Mouse (Mus musculus) midbrain, embryonic 14.5 days (tissue): ENCODE measurements around the gene Tmem116. TPM values are rescaled to one million over a fixed set of nuclear protein-coding genes. Genes with fewer than 3 reads are reported as not detected.

Experiments used
- ATAC-seq: fragments of 200-750 bp; cut with Nextera tagmentation; 2 replicates; pipeline ENCODE4 v1.8.0; 2017; ENCODE audit warnings: moderate number of reproducible peaks, moderate library complexity; ENCODE audit not compliant: low FRiP score, low TSS enrichment
- DNase-seq: peaks from one replicate; pipeline ENCODE4 v3.0.0-alpha.2; 2015
- H3K27ac ChIP-seq: fragments of 300-500 bp; sonication (generic); replicated peaks from 2 replicates; pipeline ENCODE4 v1.5.1; 2014; ENCODE audit warnings: mild to moderate bottlenecking, low read depth, low read length, moderate library complexity
- H3K27me3 ChIP-seq: fragments of 300-500 bp; sonication (generic); 2 replicates; pipeline ENCODE4 v1.6.1; 2014; ENCODE audit warnings: low read length, control low read depth, mixed read lengths; ENCODE audit not compliant: control insufficient read depth, insufficient read depth
- H3K36me3 ChIP-seq: fragments of 300-500 bp; sonication (generic); 2 replicates; pipeline ENCODE4 v1.6.1; 2014; ENCODE audit warnings: low read length, control low read depth; ENCODE audit not compliant: control insufficient read depth, insufficient read depth
- H3K4me1 ChIP-seq: fragments of 300-500 bp; sonication (generic); 2 replicates; pipeline ENCODE4 v1.6.1; 2014; ENCODE audit warnings: mild to moderate bottlenecking, antibody characterized with exemption, low read length, control low read depth; ENCODE audit not compliant: control insufficient read depth, insufficient read depth
- H3K4me2 ChIP-seq: fragments of 300-500 bp; sonication (generic); 2 replicates; pipeline ENCODE4 v1.6.1; 2014; ENCODE audit warnings: mild to moderate bottlenecking, low read length, moderate library complexity
- H3K4me3 ChIP-seq: fragments of 300-500 bp; sonication (generic); replicated peaks from 2 replicates; pipeline ENCODE4 v1.5.1; 2014; ENCODE audit warnings: low read depth, low read length
- H3K9ac ChIP-seq: fragments of 300-500 bp; sonication (generic); replicated peaks from 2 replicates; pipeline ENCODE4 v1.6.1; 2014; ENCODE audit warnings: mild to moderate bottlenecking, low read length, moderate library complexity
- H3K9me3 ChIP-seq: fragments of 300-500 bp; sonication (generic); 2 replicates; pipeline ENCODE4 v1.6.1; 2016; ENCODE audit warnings: low read length, control low read depth, mixed read lengths; ENCODE audit not compliant: control insufficient read depth
- WGBS: fragments of 180-500 bp; shearing (Covaris S2); extraction: QIAGEN DNeasy Blood & Tissue Kit; methylation state at CpG from one replicate; pipeline ENCODE4 v1.1.7; 2014; 5-methylcytosine and 5-hydroxymethylcytosine counted together
- polyA plus RNA-seq: library from polyadenylated mRNA; unstranded; fragments of >200 nt; fragmentation: Nextera tagmentation; extraction: Ambion mirVana; gene quantifications from 2 replicates; pipeline ENCODE4 v1.2.1, GENCODE M21; 2014

The Tmem116 gene
- polyA plus RNA-seq, 1 experiment from 2014 or later: 1.7 TPM

DNA sequence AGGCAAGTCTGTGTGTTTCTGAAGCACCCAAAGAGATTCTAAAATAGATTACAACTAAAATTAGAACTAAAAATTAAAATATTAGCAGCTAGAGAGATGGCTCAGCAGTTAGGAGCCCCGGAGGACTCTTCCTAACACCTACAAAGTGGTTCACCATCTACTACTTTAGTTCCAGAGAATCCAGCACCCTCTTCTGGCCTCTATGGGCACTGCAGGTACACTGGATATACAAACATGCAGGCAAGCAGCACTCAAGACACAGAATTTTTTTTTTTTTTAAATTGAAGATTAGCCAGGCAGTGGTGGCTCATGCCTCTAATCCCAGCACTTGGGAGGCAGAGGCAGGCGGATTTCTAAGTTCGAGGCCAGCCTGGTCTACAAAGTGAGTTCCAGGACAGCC is 8.1 kb upstream of the Tmem116 start:
- Histone ChIP-seq H3K9me3 (no peaks in the 10 kb centered on the region), H3K27ac (no peak overlapping the region), H3K4me1 (no peaks in the 10 kb centered on the region), H3K27me3 (no peaks in the 10 kb centered on the region), H3K4me2 (no peak overlapping the region), H3K36me3 (peaks cover 92% of the 10 kb centered on the region), H3K9ac (no peak overlapping the region), H3K4me3 (no peak overlapping the region)
- ATAC-seq (no peak), DNase-seq (peak; percentile 61)
- 96% methylated on average over 3 of the region's 3 CpGs for WGBS

DNA sequence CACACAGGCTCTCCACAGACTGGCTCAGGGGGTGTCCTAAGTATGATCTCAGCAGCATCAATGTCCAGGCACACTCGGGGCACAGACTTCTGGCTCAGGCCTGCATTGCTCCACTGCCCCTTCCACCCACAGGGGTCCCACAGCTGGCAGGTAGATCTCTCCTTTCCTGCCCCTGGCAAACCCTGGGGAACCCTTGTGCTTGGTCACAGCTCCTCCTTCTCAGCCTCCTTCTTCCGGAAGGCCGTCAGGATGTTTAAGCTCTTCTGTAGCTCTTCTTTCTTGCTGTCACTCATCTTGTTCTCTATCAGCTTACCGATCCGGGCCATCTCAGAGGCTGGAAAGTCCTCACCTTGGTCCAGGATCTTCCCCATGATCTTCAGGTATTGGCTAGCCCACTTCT is 6.8 kb upstream of the Tmem116 start:
- H3K9me3 ChIP-seq: no peaks in the 10 kb centered on the region

DNA sequence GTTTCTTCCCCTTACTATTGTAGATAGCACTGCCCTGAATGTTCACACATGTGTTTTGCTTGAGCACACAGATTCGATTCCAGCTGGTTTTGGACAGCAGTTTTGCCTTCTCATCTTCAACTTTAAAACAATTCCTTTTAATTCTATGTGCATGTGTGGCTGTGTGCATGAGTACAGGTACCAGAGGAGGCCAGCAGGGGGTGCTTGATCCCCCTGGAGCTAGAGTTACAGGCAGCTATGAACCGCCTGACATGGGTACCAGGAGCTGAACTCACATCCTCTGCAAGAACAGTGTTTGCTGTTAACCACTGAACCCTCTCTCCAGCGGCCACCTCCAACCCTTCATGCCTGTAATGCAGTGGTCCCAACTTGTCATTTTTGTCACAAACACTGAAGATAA is 3.2 kb upstream of the Tmem116 start:
- no peak overlapping the region for H3K4me3 ChIP-seq
- DNase-seq (no peak), ATAC-seq (no peak)
- no peaks in the 10 kb centered on the region for H3K27me3 ChIP-seq
- peaks cover 5% of the 10 kb centered on the region for H3K4me1 ChIP-seq
- peaks cover 62% of the 10 kb centered on the region for H3K36me3 ChIP-seq
- no peaks in the 10 kb centered on the region for H3K9me3 ChIP-seq
- H3K4me2 ChIP-seq: no peak overlapping the region
- 95% methylated on average over 3 of the region's 3 CpGs for WGBS
- H3K9ac ChIP-seq: no peak overlapping the region
- no peak overlapping the region for H3K27ac ChIP-seq

More for the DNA sequence above, 6.8 kb upstream of the Tmem116 start:
- Histone ChIP-seq H3K4me3 (no peak overlapping the region), H3K4me2 (no peak overlapping the region), H3K9ac (no peak overlapping the region), H3K36me3 (peaks cover 90% of the 10 kb centered on the region), H3K27ac (no peak overlapping the region), H3K27me3 (no peaks in the 10 kb centered on the region), H3K4me1 (no peaks in the 10 kb centered on the region)
- DNase-seq: no peak
- WGBS: 95% methylated on average over 5 of the region's 5 CpGs
- ATAC-seq: no peak

DNA sequence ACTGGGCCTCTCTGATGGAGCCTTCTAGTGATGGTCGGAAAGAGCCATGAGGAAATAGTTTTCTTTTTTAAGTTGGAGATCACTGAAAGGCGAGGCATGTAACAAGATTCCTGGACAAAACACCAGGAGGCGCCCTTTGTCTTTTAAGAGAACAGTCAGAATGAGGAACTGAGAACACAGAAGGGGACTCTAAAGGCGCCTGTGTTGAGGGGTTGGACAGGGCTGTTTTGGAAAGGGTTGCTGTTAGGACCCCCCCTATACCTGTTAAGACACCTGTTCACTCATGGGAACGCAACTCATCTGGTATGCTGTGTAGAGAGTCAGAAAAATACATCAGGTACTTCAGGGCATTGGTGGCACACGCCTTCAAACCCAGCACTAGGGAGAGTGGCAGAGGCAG is 1.7 kb upstream of the Tmem116 start:
- no peak overlapping the region for H3K9ac ChIP-seq

DNA sequence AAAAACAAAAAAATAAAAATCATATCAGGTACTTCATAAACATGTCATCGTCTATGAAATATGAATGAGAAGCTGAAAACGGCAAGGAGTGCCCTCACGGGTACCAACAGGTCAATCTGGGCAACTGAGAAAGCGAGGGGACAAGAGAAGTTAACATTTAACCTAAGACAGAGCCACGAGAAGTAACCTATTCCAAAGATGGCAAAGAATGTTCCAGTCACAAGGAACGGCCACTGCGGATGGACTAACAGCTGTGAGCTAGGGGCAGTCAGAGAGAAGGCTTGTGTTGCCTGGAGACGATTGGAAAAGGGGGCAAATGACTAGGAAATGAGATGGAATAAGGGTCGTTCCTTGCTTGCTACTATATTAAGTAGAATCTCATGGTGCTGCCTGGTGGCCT is 1.2 kb upstream of the Tmem116 start:
- DNase-seq: no peak
- Histone ChIP-seq H3K4me3 (no peak overlapping the region), H3K4me2 (peak overlapping the region; percentile 72), H3K4me1 (peaks cover 5% of the 10 kb centered on the region), H3K9ac (no peak overlapping the region), H3K36me3 (peaks cover 42% of the 10 kb centered on the region), H3K27me3 (no peaks in the 10 kb centered on the region), H3K27ac (no peak overlapping the region), H3K9me3 (no peaks in the 10 kb centered on the region)
- no peak for ATAC-seq
- 86% methylated on average over 9 of the region's 9 CpGs for WGBS

More for the DNA sequence above, 1.7 kb upstream of the Tmem116 start:
- peaks cover 47% of the 10 kb centered on the region for H3K36me3 ChIP-seq
- H3K9me3 ChIP-seq: no peaks in the 10 kb centered on the region
- H3K27ac ChIP-seq: no peak overlapping the region
- no peak overlapping the region for H3K4me3 ChIP-seq
- DNase-seq (peak; percentile 73), ATAC-seq (no peak)
- WGBS: 70% methylated on average over 6 of the region's 6 CpGs
- H3K4me1 ChIP-seq: peaks cover 5% of the 10 kb centered on the region
- H3K4me2 ChIP-seq: no peak overlapping the region
- H3K27me3 ChIP-seq: no peaks in the 10 kb centered on the region

DNA sequence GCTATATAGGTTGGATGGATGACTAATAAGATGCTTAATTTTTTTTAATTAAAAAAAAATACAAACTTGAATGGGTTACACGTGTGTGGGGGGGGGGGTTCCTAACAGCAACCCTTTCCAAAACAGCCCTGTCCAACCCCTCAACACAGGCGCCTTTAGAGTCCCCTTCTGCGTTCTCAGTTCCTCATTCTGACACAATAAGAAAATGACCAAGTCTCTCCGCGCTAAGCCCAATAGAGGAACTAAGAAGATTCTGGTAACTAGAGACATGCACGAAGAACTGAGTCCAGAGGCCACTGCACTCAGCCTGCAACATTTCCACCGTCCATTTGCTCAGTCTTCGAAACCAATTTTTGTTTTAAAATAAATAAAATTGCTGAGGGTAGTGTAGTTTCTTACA is 490 bp upstream of the Tmem116 start:
- Histone ChIP-seq H3K4me1 (peaks cover 5% of the 10 kb centered on the region), H3K9ac (peak overlapping the region; percentile 84), H3K4me2 (peak overlapping the region; percentile 72), H3K27ac (peak overlapping the region; percentile 96), H3K4me3 (peak overlapping the region; percentile 95), H3K36me3 (peaks cover 35% of the 10 kb centered on the region), H3K27me3 (no peaks in the 10 kb centered on the region), H3K9me3 (no peaks in the 10 kb centered on the region)
- peak; percentile 35 for DNase-seq
- WGBS: 25% methylated on average over 8 of the region's 8 CpGs
- no peak for ATAC-seq

DNA sequence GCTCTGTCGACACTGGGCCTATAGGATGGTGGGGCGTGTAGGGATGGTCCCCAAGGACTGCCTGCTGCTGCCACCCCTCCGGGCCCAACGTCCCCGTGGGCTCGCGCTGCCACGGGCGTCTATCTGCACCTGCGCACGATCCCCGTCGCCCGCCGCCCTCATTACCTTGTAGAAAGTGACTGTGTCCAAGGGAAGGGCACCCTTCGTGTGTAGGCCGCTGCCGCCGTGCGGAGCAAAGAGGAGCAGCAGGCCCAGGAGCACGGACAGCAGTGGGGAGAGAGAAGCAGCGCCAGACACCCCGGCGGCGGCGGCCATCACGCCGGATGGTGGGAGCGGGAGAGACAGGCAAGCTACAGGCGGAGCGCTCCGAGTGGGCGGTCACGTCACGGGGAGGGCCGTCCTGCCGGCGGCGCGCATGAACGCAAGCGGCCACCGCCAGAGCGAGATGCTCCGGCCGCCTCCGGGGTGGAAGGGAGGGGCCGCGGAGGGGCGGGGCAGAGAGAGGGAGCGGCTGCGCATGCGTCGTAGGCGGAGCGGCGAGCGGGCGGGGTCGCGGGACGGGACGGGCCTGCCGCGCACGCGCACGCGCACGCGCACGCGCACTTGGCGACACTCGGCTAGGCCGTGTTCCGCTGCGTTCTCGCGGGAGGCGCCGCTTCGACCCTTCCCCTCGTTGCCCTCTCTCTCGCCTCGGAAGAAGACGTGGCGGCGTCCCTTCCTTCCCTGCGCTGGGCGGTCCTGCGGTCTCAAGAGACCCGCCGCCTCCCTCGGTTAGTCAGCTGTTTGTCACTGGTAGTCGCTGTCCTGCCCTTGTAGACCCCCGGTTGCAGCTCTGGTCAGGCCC is 555 bp downstream of the Tmem116 start, which contains the start of gene Erp29:
TSS of gene Erp29 (minus strand) at position 481 of the 844 bp plus-strand sequence.
- Histone ChIP-seq H3K27me3 (no peaks in the 10 kb centered on the region), H3K4me3 (peak within 1 kb of the TSS; percentile 95), H3K9ac (peak within 1 kb of the TSS; percentile 98), H3K27ac (peak within 1 kb of the TSS; percentile 96), H3K9me3 (no peaks in the 10 kb centered on the region), H3K36me3 (peaks cover 25% of the 10 kb centered on the region), H3K4me1 (peaks cover 5% of the 10 kb centered on the region), H3K4me2 (peak within 1 kb of the TSS; percentile 72)
- under 1% methylated on average over 86 of the region's 97 CpGs for WGBS
- ATAC-seq (peak; percentile 90), DNase-seq (peak; percentile 99)

DNA sequence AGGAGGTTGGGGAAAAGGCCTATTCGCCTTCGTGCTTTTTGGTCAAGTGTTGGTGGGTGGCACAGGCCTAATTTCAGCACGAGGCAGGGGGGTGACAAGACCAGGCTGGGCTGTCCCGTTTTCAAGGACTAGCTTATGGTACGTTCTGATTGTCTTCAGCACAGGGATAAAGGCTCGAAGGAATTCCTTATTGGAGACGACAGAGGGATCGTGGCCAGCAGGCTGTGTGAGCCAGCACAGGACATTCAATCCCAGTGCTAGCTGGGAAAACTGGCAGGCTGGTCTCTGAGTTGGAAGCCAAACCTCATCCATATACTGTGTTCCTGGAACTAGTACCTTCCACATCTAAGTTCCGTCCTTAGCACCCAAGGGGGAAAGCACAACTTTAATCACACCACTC is 1.2 kb downstream of the Tmem116 start:
- peaks cover 5% of the 10 kb centered on the region for H3K4me1 ChIP-seq
- no peaks in the 10 kb centered on the region for H3K27me3 ChIP-seq
- peak overlapping the region; percentile 96 for H3K27ac ChIP-seq
- peak overlapping the region; percentile 95 for H3K4me3 ChIP-seq
- H3K4me2 ChIP-seq: peak overlapping the region; percentile 72
- H3K9me3 ChIP-seq: no peaks in the 10 kb centered on the region
- WGBS: 7% methylated on average over 9 of the region's 9 CpGs
- H3K9ac ChIP-seq: peak overlapping the region; percentile 98
- ATAC-seq (no peak; the same call in 1 of the 2 replicates), DNase-seq (no peak)
- H3K36me3 ChIP-seq: peaks cover 18% of the 10 kb centered on the region
